Mouse (Mus musculus) CH12.LX (cell line): ENCODE results near the gene Fam83f.

ENCODE experiments used
- NELFE ChIP-seq: IDR thresholded peaks from 2 replicates; pipeline ENCODE4 v1.6.1; 2011; ENCODE audit warnings: low read depth, low read length, improper control_type of control experiment
- TBP ChIP-seq: conservative IDR thresholded peaks from 2 replicates; pipeline ENCODE4 v1.6.1; 2011; ENCODE audit warnings: low read depth, low read length, improper control_type of control experiment

- TF ChIP-seq NELFE (no peak), TBP (no peak)
These were observed 35.4 kb downstream of the Fam83f start for GRCm38 (mm10) chr15:80707088-80707487.
